Mouse (Mus musculus) CH12.LX (cell line): ENCODE measurements around the gene Idh3a. TPM values are rescaled to one million over a fixed set of nuclear protein-coding genes. Genes with fewer than 3 reads are reported as not detected.
A peak's percentile ranks its signal among the peaks of the same experiment; 100 is the strongest.

Source experiments
- DNase-seq: peaks from one replicate; pipeline ENCODE4 v3.0.0-alpha.2; 2013; ENCODE audit errors: extremely low read depth
- H3K27ac ChIP-seq: 2 replicates; pipeline ENCODE4 v1.5.1; 2012; ENCODE audit warnings: low read depth, mild to moderate bottlenecking, control low read depth, moderate library complexity; ENCODE audit not compliant: insufficient read depth
- H3K27me3 ChIP-seq: replicated peaks from 2 replicates; pipeline ENCODE3; 2012; ENCODE audit warnings: inconsistent platforms
- H3K36me3 ChIP-seq, 2 experiments: replicated peaks in 1 of 2; 2 replicates each; pipeline versions ENCODE3 to v1.6.1; 2012; ENCODE audit warnings: inconsistent platforms in 1 of 2, low read length in 1 of 2, mild to moderate bottlenecking in 1 of 2, mixed read lengths in 1 of 2, moderate library complexity in 1 of 2; ENCODE audit not compliant: control insufficient read depth in 1 of 2, insufficient read depth in 1 of 2
- H3K4me1 ChIP-seq, 2 experiments: 2 replicates each; pipeline ENCODE4 v1.6.1; 2012; ENCODE audit warnings: inconsistent platforms in 1 of 2, moderate library complexity in 1 of 2; ENCODE audit not compliant: insufficient read depth in 2 of 2, control insufficient read depth in 1 of 2
- H3K4me2 ChIP-seq: 2 replicates; pipeline ENCODE4 v1.6.1; 2012; ENCODE audit warnings: low read depth, mild to moderate bottlenecking, control low read depth; ENCODE audit not compliant: poor library complexity, insufficient read depth, severe bottlenecking
- H3K4me3 ChIP-seq, 3 experiments: fragments of 150-350 bp in 1 of 3; sonication (generic) in 1 of 3; replicated peaks in 1 of 3; 2 replicates each; pipeline versions ENCODE3 to v1.5.1; 2011 to 2012; ENCODE audit warnings: low read depth in 2 of 3, low read length in 2 of 3, mild to moderate bottlenecking in 2 of 3, moderate library complexity in 2 of 3, control low read depth in 1 of 3, improper control_type of control experiment in 1 of 3, inconsistent platforms in 1 of 3, mixed read lengths in 1 of 3; ENCODE audit not compliant: poor library complexity in 1 of 3
- H3K79me2 ChIP-seq: replicated peaks from 2 replicates; pipeline ENCODE4 v1.6.1; 2012; ENCODE audit warnings: mild to moderate bottlenecking, moderate library complexity; ENCODE audit not compliant: control insufficient read depth, poor library complexity, insufficient read depth, severe bottlenecking; ENCODE audit errors: extremely low read depth
- H3K9ac ChIP-seq: 2 replicates; pipeline ENCODE4 v1.6.1; 2012; ENCODE audit warnings: low read depth, mild to moderate bottlenecking, control low read depth, moderate library complexity; ENCODE audit not compliant: insufficient read depth
- H3K9me3 ChIP-seq: replicated peaks from 2 replicates; pipeline ENCODE3; 2012; ENCODE audit warnings: low read length, inconsistent platforms, mixed read lengths
- BHLHE40 ChIP-seq: IDR thresholded peaks from 2 replicates; pipeline ENCODE4 v1.6.1; 2011; ENCODE audit warnings: mild to moderate bottlenecking, low read depth, low read length, improper control_type of control experiment
- CHD2 ChIP-seq: IDR thresholded peaks from 2 replicates; pipeline ENCODE4 v1.6.1; 2011; ENCODE audit warnings: low read length, improper control_type of control experiment
- ELF1 ChIP-seq: IDR thresholded peaks from 2 replicates; pipeline ENCODE4 v1.6.1; 2014; ENCODE audit warnings: low read depth, mild to moderate bottlenecking, inconsistent platforms, low read length, improper control_type of control experiment
- EP300 ChIP-seq: IDR thresholded peaks from 2 replicates; pipeline ENCODE4 v1.6.1; 2011; ENCODE audit warnings: low read length, improper control_type of control experiment
- GABPA ChIP-seq: IDR thresholded peaks from 2 replicates; pipeline ENCODE4 v1.6.1; 2012; ENCODE audit warnings: low read depth, low read length, improper control_type of control experiment, inconsistent platforms; ENCODE audit not compliant: insufficient replicate concordance
- IRF4 ChIP-seq: IDR thresholded peaks from 2 replicates; pipeline ENCODE4 v1.6.1; 2014; ENCODE audit warnings: low read depth, mild to moderate bottlenecking, inconsistent platforms, low read length, improper control_type of control experiment
- JUN ChIP-seq: IDR thresholded peaks from 2 replicates; pipeline ENCODE4 v1.6.1; 2011; ENCODE audit warnings: low read depth, mild to moderate bottlenecking, low read length, improper control_type of control experiment, moderate library complexity; ENCODE audit not compliant: insufficient read depth
- JUND ChIP-seq: conservative IDR thresholded peaks from 2 replicates; pipeline ENCODE4 v1.6.1; 2011; ENCODE audit warnings: low read depth, low read length, improper control_type of control experiment
- KAT2A ChIP-seq: IDR thresholded peaks from 2 replicates; pipeline ENCODE4 v1.6.1; 2012; ENCODE audit warnings: low read length, improper control_type of control experiment, inconsistent platforms; ENCODE audit not compliant: insufficient replicate concordance
- MAFK ChIP-seq: IDR thresholded peaks from 2 replicates; pipeline ENCODE4 v1.6.1; 2011; ENCODE audit warnings: low read length, improper control_type of control experiment; ENCODE audit not compliant: insufficient replicate concordance
- MEF2A ChIP-seq: IDR thresholded peaks from 2 replicates; pipeline ENCODE4 v1.6.1; 2014; ENCODE audit warnings: low read depth, mild to moderate bottlenecking, inconsistent platforms, low read length, improper control_type of control experiment, borderline replicate concordance
- NELFE ChIP-seq: IDR thresholded peaks from 2 replicates; pipeline ENCODE4 v1.6.1; 2011; ENCODE audit warnings: low read depth, low read length, improper control_type of control experiment
- POLR2A ChIP-seq: IDR thresholded peaks from 2 replicates; pipeline ENCODE4 v1.6.1; 2011; ENCODE audit warnings: low read depth, mild to moderate bottlenecking, improper control_type of control experiment, low read length
- POLR2AphosphoS2 ChIP-seq: IDR thresholded peaks from 2 replicates; pipeline ENCODE4 v1.6.1; 2011; ENCODE audit warnings: low read depth, low read length, improper control_type of control experiment
- SIN3A ChIP-seq: IDR thresholded peaks from 2 replicates; pipeline ENCODE4 v1.6.1; 2012; ENCODE audit warnings: low read length, improper control_type of control experiment, inconsistent platforms
- TBP ChIP-seq: conservative IDR thresholded peaks from 2 replicates; pipeline ENCODE4 v1.6.1; 2011; ENCODE audit warnings: low read depth, low read length, improper control_type of control experiment
- ZMIZ1 ChIP-seq: IDR thresholded peaks from 2 replicates; pipeline ENCODE4 v1.6.1; 2012; ENCODE audit warnings: low read depth, mild to moderate bottlenecking, inconsistent platforms, low read length, improper control_type of control experiment
- ZNF384 ChIP-seq: IDR thresholded peaks from 2 replicates; pipeline ENCODE4 v1.6.1; 2012; ENCODE audit warnings: low read depth, low read length, improper control_type of control experiment, inconsistent platforms
- dilution Hi-C: fragments of 300-500 bp; cut with MboI; formaldehyde crosslinking; loops from 2 replicates; pipeline ENCODE4 v1.14.3; 2020; ENCODE audit warnings: low sequenced_read_pairs; ENCODE audit not compliant: extremely low pct_unique_long_range_greater_than_20kb, extremely low pct_ligation_motif_present
- in situ Hi-C: fragments of 300-500 bp; cut with MboI; formaldehyde crosslinking; loops from 3 replicates; pipeline ENCODE4 v1.14.3; 2019; ENCODE audit warnings: low sequenced_read_pairs, low pct_ligation_motif_present, low pct_unique_long_range_greater_than_20kb, mixed read lengths
- polyA plus RNA-seq: library from polyadenylated mRNA; unstranded; fragments of >175 nt; gene quantifications from 2 replicates; pipeline ENCODE4 v1.2.1, GENCODE M21; 2012; ENCODE audit warnings: low read depth; ENCODE audit not compliant: insufficient read length
- total RNA-seq, 2 experiments: library from RNA; depleted of rRNA; stranded (reverse); fragments of 300-350 nt in 1 of 2; fragments of >200 nt in 1 of 2; gene quantifications; 2 replicates each; pipeline ENCODE4 v1.2.3; 2012 to 2014

The Idh3a gene
- total and polyA plus RNA-seq, 3 experiments = 102 to 198 (median 178) TPM

- no peak overlapping the region for H3K4me2 ChIP-seq
- DNase-seq = peak; percentile 65
- H3K9me3 ChIP-seq = no peaks in the 10 kb centered on the region
- dilution Hi-C loops (no loop called here), in situ Hi-C loops (no loop called here)
- H3K4me3 ChIP-seq = no peak overlapping the region
- peaks cover 21 to 97% of the 10 kb centered on the region in 2 experiments for H3K4me1 ChIP-seq
- no peak overlapping the region for H3K9ac ChIP-seq
- no peaks in the 10 kb centered on the region for H3K27me3 ChIP-seq
- H3K27ac ChIP-seq = no peak overlapping the region
- no peaks in the 10 kb centered on the region for H3K79me2 ChIP-seq
- TF ChIP-seq EP300 (peak; percentile 66), IRF4 (peak; percentile 62), TBP (0 out of 2 replicates have a peak, but pooled peaks have one; percentile 11), KAT2A (no peak)
- H3K36me3 ChIP-seq = no peaks in the 10 kb centered on the region
These were observed 48.7 kb upstream of the Idh3a start for GRCm38 (mm10) chr9:54537480-54537879.

GRCm38 (mm10) chr9:54538244-54538643 is 47.9 kb upstream of the Idh3a start:
- DNase-seq = no peak
- TF ChIP-seq MEF2A (no peak), MAFK (peak; percentile 90), JUN (no peak), ZNF384 (no peak), ELF1 (no peak)
- TF ChIP-seq, all 38 proteins: peak for 1
- H3K4me1 ChIP-seq = peaks cover 25 to 97% of the 10 kb centered on the region in 2 experiments
- H3K36me3 ChIP-seq = no peaks in the 10 kb centered on the region
- no peaks in the 10 kb centered on the region for H3K79me2 ChIP-seq
- in situ Hi-C loops = no loop called here
- dilution Hi-C loops = no loop called here
- no peak overlapping the region for H3K9ac ChIP-seq
- H3K4me2 ChIP-seq = no peak overlapping the region
- no peak overlapping the region for H3K4me3 ChIP-seq
- no peaks in the 10 kb centered on the region for H3K9me3 ChIP-seq
- H3K27me3 ChIP-seq = no peaks in the 10 kb centered on the region
- no peak overlapping the region for H3K27ac ChIP-seq

- TF ChIP-seq SIN3A = no peak
- TF ChIP-seq MEF2A = no peak
- no peak for TF ChIP-seq ZMIZ1
- TF ChIP-seq BHLHE40 = no peak
- no peak for TF ChIP-seq POLR2A
- TF ChIP-seq GABPA = no peak
- no peak for TF ChIP-seq POLR2AphosphoS2
- no peak for TF ChIP-seq NELFE
- no peak for TF ChIP-seq JUND
- TF ChIP-seq EP300 = no peak
- no peak for TF ChIP-seq CHD2
- Histone ChIP-seq H3K4me1 (peaks cover 29 to 97% of the 10 kb centered on the region in 2 experiments), H3K4me3 (no peak within 1 kb of the TSS), H3K9me3 (no peaks in the 10 kb centered on the region), H3K79me2 (no peaks in the 10 kb centered on the region), H3K27ac (0 out of 2 replicates have a peak within 1 kb of the TSS, but pooled peaks have one; percentile 21), H3K27me3 (no peaks in the 10 kb centered on the region), H3K9ac (no peak within 1 kb of the TSS), H3K4me2 (no peak within 1 kb of the TSS), H3K36me3 (no peaks in the 10 kb centered on the region)
- no peak for DNase-seq
- dilution Hi-C loops = no loop called here
- in situ Hi-C loops = no loop called here
These were observed 47.5 kb upstream of the Idh3a start, which contains the start of gene Sh2d7 for GRCm38 (mm10) chr9:54538684-54539083. Sh2d7 (plus strand) TSS chr9:54538984.
